Mouse (Mus musculus) adrenal gland, adult 18-20 months (tissue): Measurements from ENCODE around the gene Dapk3. TPM values are rescaled to one million over a fixed set of nuclear protein-coding genes. Genes with fewer than 3 reads are reported as not detected.
"Not testable (repeated sequence)": the region's sequence is repeated elsewhere in the genome, so short reads cannot be mapped to it uniquely, and the experiment has no call there.

Experiments
- DNase-seq, 2 experiments: peaks; one replicate each; pipeline ENCODE4 v3.0.0; 2021 to 2022; ENCODE audit warnings: low spot score in 2 of 2
- total RNA-seq, 2 experiments: library from RNA; stranded (reverse); gene quantifications; 1 replicate in 1 of 2; 2 replicates in 1 of 2; pipeline ENCODE4 v1.2.3; 2021

Dapk3 gene
- total RNA-seq, 2 experiments from 2014 or later, result 63.4 to 74.2 TPM

GRCm38 (mm10) chr10:81144667-81145066 is 38.1 kb upstream of the Dapk3 start:
- DNase-seq, result no peak

- DNase-seq, result no peak
Observed at GRCm38 (mm10) chr10:81145307-81145706, 37.5 kb upstream of the Dapk3 start.

GRCm38 (mm10) chr10:81145778-81146177 is 37.0 kb upstream of the Dapk3 start:
- no peak for DNase-seq

GRCm38 (mm10) chr10:81146296-81146695 is 36.5 kb upstream of the Dapk3 start:
- no peak for DNase-seq

- no peak for DNase-seq
Observed at GRCm38 (mm10) chr10:81151261-81151660, 31.5 kb upstream of the Dapk3 start.

- DNase-seq, result no peak
Observed at GRCm38 (mm10) chr10:81152609-81153008, 30.2 kb upstream of the Dapk3 start.

GRCm38 (mm10) chr10:81154313-81154712 is 28.5 kb upstream of the Dapk3 start:
- no peak for DNase-seq

- DNase-seq, result no peak
Observed at GRCm38 (mm10) chr10:81154736-81155135, 28.1 kb upstream of the Dapk3 start.

- no peak for DNase-seq
Observed at GRCm38 (mm10) chr10:81161602-81162317, 21.0 kb upstream of the Dapk3 start.

- no peak for DNase-seq
Observed at GRCm38 (mm10) chr10:81162318-81162652, 20.5 kb upstream of the Dapk3 start.

- no peak for DNase-seq
Observed at GRCm38 (mm10) chr10:81165118-81165517, 17.7 kb upstream of the Dapk3 start.

- DNase-seq, result peak; percentile 99
Observed at GRCm38 (mm10) chr10:81167200-81168086, 15.4 kb upstream of the Dapk3 start, which contains the start of gene Pias4. TSS of gene Pias4 (minus strand) at chr10:81167923.

GRCm38 (mm10) chr10:81168087-81168431 is 14.7 kb upstream of the Dapk3 start:
- no peak for DNase-seq

GRCm38 (mm10) chr10:81168521-81169244 is 14.1 kb upstream of the Dapk3 start:
- peak; percentile 71 to 77 for DNase-seq

GRCm38 (mm10) chr10:81169411-81169900 is 13.3 kb upstream of the Dapk3 start:
- not testable (repeated sequence) for DNase-seq

- DNase-seq, result peak; percentile 83 to 85
Observed at GRCm38 (mm10) chr10:81173132-81173531, 9.7 kb upstream of the Dapk3 start.

- peak; percentile 86 to 89 for DNase-seq
Observed at GRCm38 (mm10) chr10:81174617-81175344, 8.0 kb upstream of the Dapk3 start.

- not testable (repeated sequence) for DNase-seq
Observed at GRCm38 (mm10) chr10:81175345-81175701, 7.5 kb upstream of the Dapk3 start.

- no peak for DNase-seq
Observed at GRCm38 (mm10) chr10:81175936-81176465, 6.8 kb upstream of the Dapk3 start.

GRCm38 (mm10) chr10:81176466-81177271 is 6.1 kb upstream of the Dapk3 start, which contains the start of gene Eef2:
TSS of gene Eef2 (plus strand) at chr10:81176631.
- peak; percentile 100 for DNase-seq
